Mouse (Mus musculus) induced T-regulatory cell, adult 2 months (primary cell): ENCODE data around the gene Rap1gap2.
A peak's percentile ranks its signal among the peaks of the same experiment; 100 is the strongest.

Source experiments
- DNase-seq: peaks from one replicate; pipeline ENCODE4 v3.0.0-alpha.2; 2012; ENCODE audit warnings: low read depth

The Rap1gap2 gene

DNA sequence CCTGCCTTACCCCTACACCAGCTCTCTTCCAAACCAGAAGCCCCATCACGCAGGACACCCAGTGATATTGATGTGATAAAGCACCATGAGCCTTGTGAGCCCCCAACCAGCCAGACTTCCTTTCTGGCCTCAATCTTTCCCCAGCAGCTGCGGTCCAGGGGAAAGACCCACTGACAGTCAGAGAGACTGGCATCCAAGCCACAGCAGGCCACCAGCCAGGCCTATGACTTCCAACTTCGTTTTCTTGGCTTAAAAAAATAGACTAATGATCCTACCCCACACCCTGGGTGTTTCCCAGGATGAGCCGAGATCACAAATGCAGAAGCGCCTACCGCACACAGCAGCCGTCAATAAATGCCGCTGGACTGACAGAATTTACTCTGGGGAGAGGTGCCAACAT, 151.1 kb downstream of the Rap1gap2 start:
- DNase-seq, result no peak

DNA sequence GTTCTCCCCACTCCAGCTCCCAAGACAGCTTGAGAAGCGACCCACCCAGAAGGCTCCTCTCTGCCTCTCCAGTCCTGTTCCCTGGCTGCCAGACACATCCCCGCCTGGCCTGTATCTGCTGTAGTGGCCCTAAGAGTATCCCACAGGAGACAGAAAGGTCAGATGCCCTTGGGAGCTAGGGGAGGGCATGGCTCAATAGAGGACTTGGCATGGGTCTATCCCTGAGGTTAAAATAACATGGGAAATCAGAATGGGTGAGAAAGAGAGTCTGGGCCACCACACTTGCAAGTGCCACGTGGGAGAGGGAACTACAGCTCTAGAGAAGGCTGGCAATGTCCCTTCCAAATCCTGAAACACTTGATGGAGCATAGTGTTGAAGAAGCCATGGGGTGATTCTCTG, 152.3 kb downstream of the Rap1gap2 start:
- DNase-seq, result no peak

DNA sequence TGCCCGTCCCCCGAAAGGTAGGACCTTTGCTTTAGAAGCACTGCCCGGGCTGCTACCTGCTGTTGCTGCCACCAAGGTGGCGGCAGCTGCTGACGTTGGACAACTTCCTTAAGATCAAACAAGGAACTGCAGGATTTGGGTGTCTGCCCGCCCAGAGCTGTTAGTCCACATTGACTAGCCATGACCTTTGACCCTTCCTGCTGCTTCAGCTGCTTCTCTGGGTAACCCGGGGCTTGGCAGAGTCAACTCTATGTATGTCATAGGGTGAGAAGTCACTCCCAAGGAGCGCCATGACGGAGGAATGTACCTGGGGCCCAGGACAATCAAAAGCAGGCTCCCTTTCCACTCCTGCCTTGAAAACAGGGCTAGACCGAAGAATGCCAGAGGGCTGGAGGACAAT, 153.5 kb downstream of the Rap1gap2 start:
- no peak for DNase-seq

DNA sequence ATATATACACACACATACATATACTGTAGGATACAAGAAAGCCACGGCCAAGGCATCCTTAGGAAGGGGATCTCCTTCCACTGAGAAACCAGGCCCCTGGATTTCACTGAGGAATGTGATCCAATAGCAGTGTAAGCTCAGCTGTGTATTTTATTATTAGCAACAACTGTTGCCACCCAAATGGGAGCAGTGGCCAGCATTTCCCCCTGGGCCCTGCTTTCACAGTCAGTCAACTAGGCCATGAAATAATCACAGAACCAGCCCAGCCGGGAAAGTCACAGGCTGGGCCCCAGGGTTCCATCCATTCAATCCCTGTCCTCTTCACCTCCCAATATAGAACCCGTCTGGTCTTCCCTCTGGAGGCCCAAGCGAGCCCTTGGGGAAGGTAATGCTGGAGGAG, 162.2 kb downstream of the Rap1gap2 start:
- no peak for DNase-seq

DNA sequence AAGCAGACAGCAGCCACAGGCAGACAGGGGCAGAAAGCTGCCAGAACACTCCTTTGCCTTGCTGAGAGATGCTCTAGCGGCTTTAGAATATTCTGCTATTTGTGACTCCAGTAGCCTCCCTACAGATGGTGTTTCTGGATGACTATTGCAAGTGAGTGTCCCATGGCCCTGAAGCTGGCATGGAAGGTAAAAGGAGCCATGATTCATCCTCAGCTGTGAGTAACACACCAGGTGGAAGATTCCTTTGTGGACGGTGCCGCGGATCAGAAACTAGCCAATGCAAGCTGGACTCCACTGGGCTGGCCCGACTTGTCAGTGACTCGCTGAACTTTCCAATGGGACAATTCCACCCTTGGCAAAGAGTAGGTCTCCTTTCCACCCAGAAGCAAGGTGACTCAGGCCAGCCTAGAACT, 162.7 kb downstream of the Rap1gap2 start:
- DNase-seq, result no peak

DNA sequence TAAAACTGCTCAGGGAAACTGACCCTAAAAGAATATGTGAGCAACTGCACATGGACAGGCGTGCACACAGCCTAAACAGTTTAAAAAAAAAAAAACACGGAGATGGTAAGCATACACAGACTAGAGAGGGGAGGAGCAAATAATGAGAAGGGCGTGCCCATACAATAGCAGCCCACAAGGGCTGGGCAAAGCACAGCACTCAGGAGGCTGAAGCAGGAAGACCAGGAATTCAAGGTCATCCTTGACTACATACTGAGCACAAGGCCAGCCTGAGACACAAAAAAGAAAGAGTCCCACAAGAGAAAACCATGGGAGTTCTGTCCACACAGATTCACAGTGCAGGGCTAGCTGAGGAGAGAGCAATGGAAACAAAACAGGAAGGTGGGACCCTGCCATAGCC, 165.1 kb downstream of the Rap1gap2 start:
- DNase-seq, result no peak

DNA sequence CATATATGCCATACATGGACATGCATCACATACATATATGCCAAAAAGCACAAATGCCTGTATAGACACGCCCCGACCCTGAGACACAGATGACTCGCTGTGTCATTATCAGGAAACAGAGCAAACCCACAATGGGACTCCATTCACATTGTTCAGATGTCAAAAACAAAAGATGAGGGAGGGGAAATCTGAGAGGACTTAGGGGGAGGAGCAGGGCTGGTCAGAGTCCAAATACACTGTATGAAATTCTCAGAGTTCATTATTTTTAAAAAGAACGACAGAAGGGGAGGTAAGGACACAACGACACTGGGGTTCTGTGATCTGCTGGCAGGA, 166.8 kb downstream of the Rap1gap2 start:
- peak; percentile 64 for DNase-seq

DNA sequence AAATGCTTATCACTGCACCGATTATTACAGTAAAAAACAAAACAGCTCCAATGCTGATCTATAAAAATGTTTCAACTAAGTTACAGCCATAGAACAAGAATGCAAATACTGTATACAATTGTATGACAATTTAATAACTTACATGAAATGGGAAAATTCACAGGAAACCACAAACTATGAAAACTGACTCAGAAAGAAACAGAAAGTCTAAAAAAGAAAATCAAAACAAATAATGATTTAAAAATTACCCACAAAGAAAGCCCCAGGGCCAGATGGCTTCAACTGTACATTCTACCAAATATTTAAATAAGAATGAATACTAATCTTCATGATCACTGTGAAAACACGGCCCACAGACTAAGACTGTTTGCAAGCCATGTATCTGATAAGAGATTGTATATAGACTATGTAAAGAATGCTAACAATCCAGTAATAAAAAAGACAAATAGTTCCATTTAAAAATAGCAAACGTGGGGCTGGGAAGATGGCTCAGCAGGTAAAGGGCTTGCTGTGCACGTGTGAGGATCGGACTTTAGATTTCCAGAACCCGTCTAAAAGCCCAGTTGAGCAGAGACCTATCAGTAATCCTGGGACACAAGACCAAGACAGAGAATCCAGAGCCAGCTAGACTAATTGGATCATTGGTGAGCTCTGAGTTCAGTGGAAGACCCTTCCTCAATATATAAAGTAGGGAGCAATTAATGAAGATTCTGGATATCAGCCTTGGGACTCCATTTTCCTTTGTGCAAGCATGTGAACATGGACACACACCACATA, 167.4 kb downstream of the Rap1gap2 start:
- DNase-seq, result peak; percentile 73

DNA sequence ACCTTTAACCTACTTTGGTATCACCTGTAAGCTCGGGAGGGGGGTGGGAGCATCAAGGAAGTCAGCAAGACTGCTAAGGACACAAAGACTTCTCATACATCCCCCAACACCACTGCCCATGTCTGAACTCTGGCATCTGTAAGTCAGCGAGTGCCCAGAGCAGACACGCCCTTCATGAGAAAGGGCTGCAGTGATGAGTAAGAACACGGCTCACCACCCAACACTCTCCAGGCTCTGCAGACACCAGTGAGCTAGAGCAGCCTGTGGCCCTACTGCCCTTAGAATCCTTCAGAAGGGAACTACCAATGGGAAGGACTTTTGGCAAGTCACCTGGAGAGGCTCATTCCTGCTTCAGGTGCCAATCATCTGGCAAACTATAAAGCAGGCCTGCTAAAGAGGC, 168.3 kb downstream of the Rap1gap2 start:
- peak; percentile 40 for DNase-seq

DNA sequence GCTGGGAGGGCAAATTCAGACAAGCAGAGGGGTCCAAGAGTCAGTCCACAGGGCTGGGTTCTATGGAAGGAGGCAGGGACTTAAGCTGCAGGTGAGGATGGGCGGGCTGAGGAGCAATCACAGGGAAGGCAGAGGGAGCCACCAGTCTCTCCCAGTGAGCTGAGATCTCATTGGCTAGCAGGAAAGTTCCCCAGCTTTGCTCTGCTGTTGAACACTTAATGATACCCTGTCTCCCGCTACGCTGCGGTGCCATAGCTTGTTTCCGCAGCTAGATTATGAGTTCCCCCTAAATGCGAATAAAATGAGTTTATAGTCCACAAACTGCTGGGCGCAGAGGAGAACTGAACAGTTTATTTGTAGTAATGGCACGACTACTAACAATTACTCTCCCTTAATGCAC, 170.6 kb downstream of the Rap1gap2 start:
- DNase-seq, result no peak

DNA sequence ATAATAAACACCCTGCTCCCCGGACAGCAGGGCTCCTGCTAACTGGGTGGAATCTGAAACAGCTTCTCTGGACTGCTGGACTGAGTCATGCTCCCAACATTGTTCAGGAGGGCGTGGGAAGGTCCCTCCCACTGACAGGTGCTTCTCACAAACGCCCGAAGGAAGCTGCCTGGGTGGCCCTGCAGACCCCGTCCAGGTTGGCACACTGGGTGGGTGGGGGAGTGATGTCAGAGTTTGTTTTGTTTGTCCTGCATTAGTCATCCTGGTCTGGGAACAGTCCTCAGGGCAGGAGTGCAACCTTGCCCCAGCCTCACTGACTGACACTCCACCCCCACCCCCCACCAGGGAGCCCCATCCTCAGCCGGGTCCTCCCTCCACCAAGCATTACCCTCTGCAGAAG, 171.5 kb downstream of the Rap1gap2 start:
- DNase-seq, result no peak

DNA sequence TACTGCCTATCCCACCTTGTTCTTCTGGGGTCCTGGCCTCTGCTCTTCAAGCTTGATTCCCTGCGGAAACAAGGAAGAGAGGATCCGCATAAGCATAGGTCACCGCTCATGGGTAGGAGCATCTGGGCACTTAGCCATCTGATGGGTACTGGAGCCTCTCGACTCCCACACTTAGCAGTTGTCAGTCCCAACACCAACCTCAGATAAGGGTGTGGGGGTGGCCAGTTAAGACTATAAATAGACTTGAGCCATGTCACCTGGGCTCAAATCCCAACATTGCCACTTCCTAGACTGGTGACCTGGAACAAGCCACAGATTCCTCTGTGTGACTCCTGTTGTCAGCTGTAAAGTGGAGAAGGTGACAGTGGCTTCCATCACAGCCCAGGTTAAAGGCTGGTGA, 172.5 kb downstream of the Rap1gap2 start:
- no peak for DNase-seq

DNA sequence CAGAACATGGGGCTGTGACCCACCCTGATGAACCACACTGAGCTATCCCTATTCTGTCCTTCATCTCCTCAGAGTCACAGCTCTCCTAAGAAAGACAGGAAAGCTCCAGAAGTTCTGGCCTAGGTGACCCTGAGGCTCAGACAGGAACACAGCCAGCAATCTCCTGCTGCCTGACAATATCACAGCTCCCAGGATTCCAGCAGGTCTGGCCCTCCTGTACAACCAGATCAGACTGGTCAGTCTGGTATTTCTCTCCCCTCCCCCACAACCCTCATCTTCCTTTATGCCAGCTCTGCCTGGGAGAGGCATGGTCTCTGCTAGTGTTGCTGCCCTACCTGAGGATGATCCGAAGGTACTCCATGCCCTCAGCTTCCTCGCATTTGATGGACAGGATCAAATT, 175.3 kb downstream of the Rap1gap2 start:
- no peak for DNase-seq

DNA sequence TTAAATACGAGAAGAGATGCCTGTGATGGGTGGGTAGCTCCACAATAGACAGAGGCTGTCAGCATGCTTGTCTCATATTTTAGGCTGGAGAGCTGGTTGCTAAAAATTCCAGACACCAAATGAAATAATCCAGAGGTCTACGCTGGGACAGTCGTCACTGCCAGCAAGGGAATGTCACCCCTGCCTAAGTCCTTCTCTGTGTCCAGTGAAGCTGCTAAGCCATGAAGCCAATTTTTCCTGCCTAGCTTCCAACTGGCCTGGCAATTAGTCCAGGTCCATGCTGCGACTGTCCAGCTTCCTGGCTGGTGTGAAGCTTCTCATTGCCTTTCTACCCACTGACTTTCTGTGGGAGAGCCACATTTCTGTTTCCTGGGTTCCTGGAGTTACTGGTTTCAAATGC, 177.7 kb downstream of the Rap1gap2 start:
- DNase-seq, result no peak

DNA sequence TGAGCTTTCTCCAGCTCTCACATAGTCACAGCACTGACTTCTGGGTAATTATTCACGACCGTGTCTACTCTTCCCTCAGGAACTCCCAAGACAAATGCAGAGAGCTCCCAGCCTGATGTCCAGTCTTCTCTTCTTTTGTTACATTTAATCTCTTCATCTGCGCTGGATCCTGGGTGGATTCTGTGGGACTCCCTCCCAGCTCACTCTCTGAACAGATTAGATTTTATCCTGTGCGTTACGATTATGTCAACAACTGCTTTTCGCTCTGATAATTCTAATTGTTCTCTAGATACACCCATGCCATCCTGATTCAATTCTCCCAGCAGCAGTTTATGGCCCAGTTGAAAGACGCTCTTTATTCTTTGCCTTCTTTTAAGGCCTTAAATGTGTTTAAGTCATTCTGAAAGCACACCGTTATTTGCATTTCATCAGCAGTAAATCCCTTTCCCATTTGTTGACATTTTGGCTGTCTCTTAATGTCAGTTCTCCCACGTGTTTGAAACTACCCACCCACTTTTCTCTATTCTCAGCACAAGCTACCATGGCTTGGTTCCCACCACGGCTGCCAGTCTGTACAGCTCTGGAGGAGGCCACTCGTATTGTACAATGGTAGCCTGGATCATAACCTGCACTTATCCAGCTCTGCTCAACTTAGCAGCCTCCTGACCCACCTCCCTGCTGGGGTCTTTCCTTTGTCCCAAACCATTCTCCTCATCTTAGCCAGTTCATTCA, 180.8 kb downstream of the Rap1gap2 start:
- DNase-seq, result no peak

DNA sequence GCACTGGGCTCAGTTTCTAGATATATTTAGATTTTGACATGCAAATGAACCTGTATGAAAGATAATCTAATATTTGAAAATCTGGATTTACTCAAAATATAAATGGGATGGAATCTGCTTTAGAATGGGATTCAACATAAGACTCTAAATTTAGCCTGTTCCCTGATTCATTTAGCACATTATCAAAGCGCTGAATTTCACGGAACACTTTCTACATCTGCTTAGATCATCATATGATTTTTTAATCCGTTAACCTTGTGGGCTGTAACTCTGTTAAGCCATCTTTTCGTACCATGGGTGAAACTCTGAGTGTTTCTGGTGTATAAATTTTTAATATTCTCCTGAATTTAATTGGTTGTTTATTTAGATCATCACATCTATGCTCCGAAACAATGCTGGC, 184.4 kb downstream of the Rap1gap2 start:
- DNase-seq, result no peak

DNA sequence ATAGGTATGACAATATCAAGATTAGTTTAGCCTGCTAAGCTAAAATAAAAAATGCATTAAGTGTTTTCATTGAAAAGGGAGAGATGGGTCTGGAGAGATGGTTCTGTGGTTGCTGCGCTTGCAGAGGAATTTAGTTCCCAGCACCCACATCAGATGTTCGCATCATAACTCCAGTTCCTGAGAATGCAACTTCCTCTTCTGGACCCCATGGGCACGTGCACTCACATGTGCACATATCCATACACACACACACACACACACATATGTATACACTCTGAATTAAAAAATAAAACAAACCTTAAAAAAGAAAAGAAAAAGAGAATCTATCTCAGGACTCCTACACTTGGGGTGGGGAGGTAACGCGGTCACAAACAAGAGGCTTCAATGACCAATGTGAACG, 188.7 kb downstream of the Rap1gap2 start:
- no peak for DNase-seq

DNA sequence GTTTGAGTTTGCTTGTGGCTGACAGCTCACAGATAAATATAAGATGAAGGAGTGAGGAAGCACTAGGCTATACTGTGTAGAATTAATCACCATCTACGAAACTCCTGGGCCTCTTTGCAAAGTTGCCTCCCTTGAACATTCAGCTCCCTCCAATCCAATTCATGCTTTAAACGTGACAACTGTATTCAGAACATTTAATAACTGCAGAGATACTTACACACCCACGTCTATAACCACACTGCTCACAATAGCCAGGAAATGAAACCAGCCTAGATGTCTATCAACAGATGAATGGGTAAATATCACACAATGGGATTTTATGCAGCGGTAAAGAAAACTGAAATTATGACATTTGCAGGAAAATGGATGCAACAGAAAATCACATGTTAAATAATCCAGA, 189.6 kb downstream of the Rap1gap2 start:
- DNase-seq, result peak; percentile 53

DNA sequence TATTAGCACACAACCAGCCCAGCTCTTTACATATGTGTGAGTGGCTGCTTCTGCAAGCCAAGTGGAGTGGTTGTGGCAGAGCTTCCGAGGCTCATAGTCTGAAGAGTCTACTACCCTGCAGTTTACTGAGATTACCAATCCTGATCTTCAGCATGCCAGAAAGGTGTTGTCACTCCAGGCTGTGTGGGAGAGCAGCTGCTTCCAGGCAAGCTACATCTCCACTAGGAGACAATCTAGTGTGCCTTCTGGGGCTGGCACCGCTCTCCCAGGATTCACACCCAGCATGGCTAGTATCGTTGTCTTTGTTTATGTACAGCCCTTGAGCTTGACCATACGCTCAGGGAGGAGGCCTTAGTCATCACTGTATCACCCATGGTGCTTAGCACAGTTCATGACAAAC, 191.1 kb downstream of the Rap1gap2 start:
- no peak for DNase-seq

DNA sequence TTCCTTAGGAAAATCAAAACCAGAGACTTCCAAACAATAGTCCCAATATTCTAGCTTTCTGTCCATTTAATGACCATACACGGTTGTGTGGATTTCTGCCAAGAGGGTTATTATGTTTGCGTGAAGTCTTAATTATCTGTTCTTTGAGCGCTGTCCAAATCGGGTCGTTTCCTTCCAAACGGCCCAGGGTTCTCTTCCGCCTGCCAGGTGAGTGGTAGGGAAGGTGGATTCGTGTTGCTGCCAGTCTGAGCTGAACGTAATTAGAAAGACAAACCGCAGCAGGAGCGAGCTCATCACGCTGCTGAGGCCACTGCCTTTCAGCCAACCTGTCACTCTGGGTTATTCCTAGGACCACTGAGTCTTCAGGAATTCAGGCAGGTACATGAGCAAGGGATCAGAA, 195.0 kb downstream of the Rap1gap2 start:
- no peak for DNase-seq

DNA sequence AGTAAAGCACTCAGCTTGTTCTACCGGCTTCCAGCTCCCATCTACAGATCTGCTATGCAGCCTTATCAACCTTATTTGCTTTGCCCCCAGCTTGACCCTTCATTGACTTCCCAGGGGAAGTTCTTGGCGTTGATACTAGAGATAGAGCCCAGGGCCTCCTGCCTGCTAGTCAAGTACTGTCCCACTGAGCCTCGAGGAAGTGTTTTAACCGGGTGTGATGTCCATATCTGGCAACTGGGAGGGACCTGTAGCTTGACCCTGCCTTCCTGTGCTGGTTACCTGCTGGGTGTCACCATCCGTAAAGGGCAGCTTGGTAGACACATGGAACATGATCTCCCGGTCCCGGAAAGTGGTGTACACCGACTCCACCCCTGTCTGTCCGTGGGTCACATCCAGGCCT, 196.6 kb downstream of the Rap1gap2 start:
- no peak for DNase-seq

DNA sequence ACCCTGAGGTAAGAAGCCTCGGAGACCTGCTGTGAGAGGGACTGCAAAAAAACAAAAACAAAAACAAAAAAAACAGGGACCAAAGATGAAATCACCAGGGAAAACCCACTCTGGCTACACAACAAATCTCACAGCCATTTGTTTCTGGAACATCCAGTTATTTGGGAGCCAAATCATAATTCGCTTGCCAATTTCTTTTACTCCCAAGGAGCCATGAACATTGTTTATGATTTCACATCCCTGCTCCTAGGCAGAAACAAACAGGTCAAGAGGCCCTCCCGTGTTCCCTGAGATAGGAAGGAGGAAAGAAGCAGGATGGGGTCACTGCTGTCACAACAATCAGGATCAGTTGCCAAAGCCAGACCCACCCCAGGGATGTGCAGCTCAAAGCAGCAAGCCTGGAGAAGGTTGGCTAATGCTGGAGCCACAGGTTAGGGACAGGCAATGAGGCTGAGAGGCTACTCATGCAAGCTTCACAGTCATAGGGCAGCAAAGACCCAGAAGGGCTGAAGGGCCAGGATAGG, 197.2 kb downstream of the Rap1gap2 start:
- DNase-seq, result no peak

DNA sequence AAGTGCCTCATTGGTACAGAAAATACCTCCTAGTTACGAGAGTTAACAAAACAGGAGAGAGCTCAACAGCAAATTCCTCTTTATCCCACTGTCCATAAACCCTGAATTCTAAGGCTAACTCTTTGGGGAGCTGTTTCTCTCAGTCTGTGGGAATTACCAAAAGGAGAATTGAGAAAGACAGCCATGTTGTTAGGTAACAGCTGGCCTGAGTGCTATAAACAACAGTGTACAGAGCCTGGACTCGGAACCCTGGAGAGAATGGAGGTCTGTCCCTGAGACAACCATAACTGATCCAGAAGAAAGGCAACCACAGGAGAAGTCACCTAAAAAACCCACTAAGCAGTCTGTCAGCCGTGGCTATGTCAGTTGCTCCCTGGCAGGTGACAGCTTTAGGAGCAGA, 198.3 kb downstream of the Rap1gap2 start:
- no peak for DNase-seq

DNA sequence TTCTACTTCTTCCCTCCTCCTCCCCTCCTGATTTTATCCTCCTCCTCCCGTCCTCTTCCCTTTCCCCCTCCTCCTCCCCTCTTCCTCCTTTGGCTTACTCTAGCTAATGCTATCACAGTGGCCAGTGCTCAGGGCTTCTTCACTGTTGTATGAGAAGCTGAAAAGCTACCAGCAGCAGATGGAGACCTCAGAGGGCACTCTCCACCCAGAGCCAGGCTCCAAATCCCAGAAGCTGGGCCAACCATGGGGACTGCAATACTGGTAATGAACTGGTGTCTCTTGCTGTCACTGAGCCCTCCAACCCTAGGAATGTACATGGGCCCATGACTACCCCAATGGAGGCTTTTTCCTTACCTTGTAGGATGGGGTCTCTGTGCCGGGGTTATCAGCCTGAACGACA, 198.8 kb downstream of the Rap1gap2 start:
- no peak for DNase-seq
